Mouse (Mus musculus) CH12.LX (cell line): ENCODE results near the gene Acap3. TPM values are rescaled to one million over a fixed set of nuclear protein-coding genes. Genes with fewer than 3 reads are reported as not detected.

Experiments
- DNase-seq: peaks from one replicate; pipeline ENCODE4 v3.0.0-alpha.2; 2013; ENCODE audit errors: extremely low read depth
- H3K27ac ChIP-seq: 2 replicates; pipeline ENCODE4 v1.5.1; 2012; ENCODE audit warnings: low read depth, mild to moderate bottlenecking, control low read depth, moderate library complexity; ENCODE audit not compliant: insufficient read depth
- H3K27me3 ChIP-seq: replicated peaks from 2 replicates; pipeline ENCODE3; 2012; ENCODE audit warnings: inconsistent platforms
- H3K36me3 ChIP-seq, 2 experiments: replicated peaks in 1 of 2; 2 replicates each; pipeline versions ENCODE3 to v1.6.1; 2012; ENCODE audit warnings: inconsistent platforms in 1 of 2, low read length in 1 of 2, mild to moderate bottlenecking in 1 of 2, mixed read lengths in 1 of 2, moderate library complexity in 1 of 2; ENCODE audit not compliant: control insufficient read depth in 1 of 2, insufficient read depth in 1 of 2
- H3K4me1 ChIP-seq, 2 experiments: 2 replicates each; pipeline ENCODE4 v1.6.1; 2012; ENCODE audit warnings: inconsistent platforms in 1 of 2, moderate library complexity in 1 of 2; ENCODE audit not compliant: insufficient read depth in 2 of 2, control insufficient read depth in 1 of 2
- H3K4me2 ChIP-seq: 2 replicates; pipeline ENCODE4 v1.6.1; 2012; ENCODE audit warnings: low read depth, mild to moderate bottlenecking, control low read depth; ENCODE audit not compliant: poor library complexity, insufficient read depth, severe bottlenecking
- H3K4me3 ChIP-seq, 3 experiments: fragments of 150-350 bp in 1 of 3; sonication (generic) in 1 of 3; replicated peaks in 1 of 3; 2 replicates each; pipeline versions ENCODE3 to v1.5.1; 2011 to 2012; ENCODE audit warnings: low read depth in 2 of 3, low read length in 2 of 3, mild to moderate bottlenecking in 2 of 3, moderate library complexity in 2 of 3, control low read depth in 1 of 3, improper control_type of control experiment in 1 of 3, inconsistent platforms in 1 of 3, mixed read lengths in 1 of 3; ENCODE audit not compliant: poor library complexity in 1 of 3
- H3K79me2 ChIP-seq: replicated peaks from 2 replicates; pipeline ENCODE4 v1.6.1; 2012; ENCODE audit warnings: mild to moderate bottlenecking, moderate library complexity; ENCODE audit not compliant: control insufficient read depth, poor library complexity, insufficient read depth, severe bottlenecking; ENCODE audit errors: extremely low read depth
- H3K9ac ChIP-seq: 2 replicates; pipeline ENCODE4 v1.6.1; 2012; ENCODE audit warnings: low read depth, mild to moderate bottlenecking, control low read depth, moderate library complexity; ENCODE audit not compliant: insufficient read depth
- H3K9me3 ChIP-seq: replicated peaks from 2 replicates; pipeline ENCODE3; 2012; ENCODE audit warnings: low read length, inconsistent platforms, mixed read lengths
- BHLHE40 ChIP-seq: IDR thresholded peaks from 2 replicates; pipeline ENCODE4 v1.6.1; 2011; ENCODE audit warnings: mild to moderate bottlenecking, low read depth, low read length, improper control_type of control experiment
- CHD1 ChIP-seq: IDR thresholded peaks from 2 replicates; pipeline ENCODE4 v1.6.1; 2012; ENCODE audit warnings: low read depth, low read length, improper control_type of control experiment, inconsistent platforms
- CHD2 ChIP-seq: IDR thresholded peaks from 2 replicates; pipeline ENCODE4 v1.6.1; 2011; ENCODE audit warnings: low read length, improper control_type of control experiment
- CTCF ChIP-seq, 2 experiments: IDR thresholded peaks in 1 of 2; conservative IDR thresholded peaks in 1 of 2; 2 replicates each; pipeline ENCODE4 v1.5.1; 2011 to 2012; ENCODE audit warnings: low read depth in 2 of 2, low read length in 2 of 2, improper control_type of control experiment in 1 of 2, inconsistent platforms in 1 of 2, mild to moderate bottlenecking in 1 of 2, moderate library complexity in 1 of 2
- E2F4 ChIP-seq: IDR thresholded peaks from 2 replicates; pipeline ENCODE4 v1.6.1; 2011; ENCODE audit warnings: low read depth, low read length, improper control_type of control experiment; ENCODE audit not compliant: insufficient replicate concordance
- ELF1 ChIP-seq: IDR thresholded peaks from 2 replicates; pipeline ENCODE4 v1.6.1; 2014; ENCODE audit warnings: low read depth, mild to moderate bottlenecking, inconsistent platforms, low read length, improper control_type of control experiment
- EP300 ChIP-seq: IDR thresholded peaks from 2 replicates; pipeline ENCODE4 v1.6.1; 2011; ENCODE audit warnings: low read length, improper control_type of control experiment
- ETS1 ChIP-seq: conservative IDR thresholded peaks from 2 replicates; pipeline ENCODE4 v1.6.1; 2012; ENCODE audit warnings: low read depth, mild to moderate bottlenecking, inconsistent platforms, low read length, improper control_type of control experiment, moderate library complexity
- GABPA ChIP-seq: IDR thresholded peaks from 2 replicates; pipeline ENCODE4 v1.6.1; 2012; ENCODE audit warnings: low read depth, low read length, improper control_type of control experiment, inconsistent platforms; ENCODE audit not compliant: insufficient replicate concordance
- HCFC1 ChIP-seq: IDR thresholded peaks from 2 replicates; pipeline ENCODE4 v1.6.1; 2012; ENCODE audit warnings: low read depth, mild to moderate bottlenecking, inconsistent platforms, low read length, improper control_type of control experiment
- IRF4 ChIP-seq: IDR thresholded peaks from 2 replicates; pipeline ENCODE4 v1.6.1; 2014; ENCODE audit warnings: low read depth, mild to moderate bottlenecking, inconsistent platforms, low read length, improper control_type of control experiment
- JUN ChIP-seq: IDR thresholded peaks from 2 replicates; pipeline ENCODE4 v1.6.1; 2011; ENCODE audit warnings: low read depth, mild to moderate bottlenecking, low read length, improper control_type of control experiment, moderate library complexity; ENCODE audit not compliant: insufficient read depth
- JUND ChIP-seq: conservative IDR thresholded peaks from 2 replicates; pipeline ENCODE4 v1.6.1; 2011; ENCODE audit warnings: low read depth, low read length, improper control_type of control experiment
- KAT2A ChIP-seq: IDR thresholded peaks from 2 replicates; pipeline ENCODE4 v1.6.1; 2012; ENCODE audit warnings: low read length, improper control_type of control experiment, inconsistent platforms; ENCODE audit not compliant: insufficient replicate concordance
- MAFK ChIP-seq: IDR thresholded peaks from 2 replicates; pipeline ENCODE4 v1.6.1; 2011; ENCODE audit warnings: low read length, improper control_type of control experiment; ENCODE audit not compliant: insufficient replicate concordance
- MAX ChIP-seq: IDR thresholded peaks from 2 replicates; pipeline ENCODE4 v1.6.1; 2011; ENCODE audit warnings: low read length, improper control_type of control experiment
- MAZ ChIP-seq: IDR thresholded peaks from 2 replicates; pipeline ENCODE4 v1.6.1; 2012; ENCODE audit warnings: low read depth, mild to moderate bottlenecking, inconsistent platforms, low read length, improper control_type of control experiment, moderate library complexity
- MEF2A ChIP-seq: IDR thresholded peaks from 2 replicates; pipeline ENCODE4 v1.6.1; 2014; ENCODE audit warnings: low read depth, mild to moderate bottlenecking, inconsistent platforms, low read length, improper control_type of control experiment, borderline replicate concordance
- MXI1 ChIP-seq: IDR thresholded peaks from 2 replicates; pipeline ENCODE4 v1.6.1; 2011; ENCODE audit warnings: mild to moderate bottlenecking, low read depth, low read length, improper control_type of control experiment
- MYC ChIP-seq: IDR thresholded peaks from 2 replicates; pipeline ENCODE4 v1.6.1; 2011; ENCODE audit warnings: low read depth, mild to moderate bottlenecking, improper control_type of control experiment, low read length
- NELFE ChIP-seq: IDR thresholded peaks from 2 replicates; pipeline ENCODE4 v1.6.1; 2011; ENCODE audit warnings: low read depth, low read length, improper control_type of control experiment
- NRF1 ChIP-seq: IDR thresholded peaks from 2 replicates; pipeline ENCODE4 v1.6.1; 2014; ENCODE audit warnings: low read depth, mild to moderate bottlenecking, inconsistent platforms, low read length, improper control_type of control experiment, moderate library complexity
- PAX5 ChIP-seq: IDR thresholded peaks from 2 replicates; pipeline ENCODE4 v1.6.1; 2012; ENCODE audit warnings: low read length, inconsistent platforms, mixed read lengths
- POLR2A ChIP-seq: IDR thresholded peaks from 2 replicates; pipeline ENCODE4 v1.6.1; 2011; ENCODE audit warnings: low read depth, mild to moderate bottlenecking, improper control_type of control experiment, low read length
- POLR2AphosphoS2 ChIP-seq: IDR thresholded peaks from 2 replicates; pipeline ENCODE4 v1.6.1; 2011; ENCODE audit warnings: low read depth, low read length, improper control_type of control experiment
- RAD21 ChIP-seq: IDR thresholded peaks from 2 replicates; pipeline ENCODE4 v1.6.1; 2011; ENCODE audit warnings: low read depth, mild to moderate bottlenecking, low read length, improper control_type of control experiment, moderate library complexity
- RCOR1 ChIP-seq: conservative IDR thresholded peaks from 2 replicates; pipeline ENCODE4 v1.6.1; 2012; ENCODE audit warnings: low read depth, mild to moderate bottlenecking, inconsistent platforms, low read length, improper control_type of control experiment
- SIN3A ChIP-seq: IDR thresholded peaks from 2 replicates; pipeline ENCODE4 v1.6.1; 2012; ENCODE audit warnings: low read length, improper control_type of control experiment, inconsistent platforms
- SMC3 ChIP-seq: IDR thresholded peaks from 2 replicates; pipeline ENCODE4 v1.6.1; 2011; ENCODE audit warnings: low read depth, low read length, improper control_type of control experiment
- TBP ChIP-seq: conservative IDR thresholded peaks from 2 replicates; pipeline ENCODE4 v1.6.1; 2011; ENCODE audit warnings: low read depth, low read length, improper control_type of control experiment
- TCF12 ChIP-seq: IDR thresholded peaks from 2 replicates; pipeline ENCODE4 v1.6.1; 2014; ENCODE audit warnings: low read depth, mild to moderate bottlenecking, inconsistent platforms, low read length, improper control_type of control experiment
- UBTF ChIP-seq: IDR thresholded peaks from 2 replicates; pipeline ENCODE4 v1.6.1; 2012; ENCODE audit warnings: low read depth, mild to moderate bottlenecking, inconsistent platforms, low read length, improper control_type of control experiment, moderate library complexity
- USF1 ChIP-seq: IDR thresholded peaks from 2 replicates; pipeline ENCODE4 v1.6.1; 2014; ENCODE audit warnings: low read depth, mild to moderate bottlenecking, inconsistent platforms, low read length, improper control_type of control experiment
- USF2 ChIP-seq: conservative IDR thresholded peaks from 2 replicates; pipeline ENCODE4 v1.6.1; 2011; ENCODE audit warnings: low read depth, low read length, improper control_type of control experiment
- ZC3H11A ChIP-seq: IDR thresholded peaks from 2 replicates; pipeline ENCODE4 v1.6.1; 2012; ENCODE audit warnings: low read depth, mild to moderate bottlenecking, inconsistent platforms, low read length, improper control_type of control experiment
- ZKSCAN1 ChIP-seq: IDR thresholded peaks from 2 replicates; pipeline ENCODE4 v1.6.1; 2012; ENCODE audit warnings: low read depth, inconsistent platforms, low read length, improper control_type of control experiment, borderline replicate concordance
- ZMIZ1 ChIP-seq: IDR thresholded peaks from 2 replicates; pipeline ENCODE4 v1.6.1; 2012; ENCODE audit warnings: low read depth, mild to moderate bottlenecking, inconsistent platforms, low read length, improper control_type of control experiment
- ZNF384 ChIP-seq: IDR thresholded peaks from 2 replicates; pipeline ENCODE4 v1.6.1; 2012; ENCODE audit warnings: low read depth, low read length, improper control_type of control experiment, inconsistent platforms
- dilution Hi-C: fragments of 300-500 bp; cut with MboI; formaldehyde crosslinking; loops from 2 replicates; pipeline ENCODE4 v1.14.3; 2020; ENCODE audit warnings: low sequenced_read_pairs; ENCODE audit not compliant: extremely low pct_unique_long_range_greater_than_20kb, extremely low pct_ligation_motif_present
- in situ Hi-C: fragments of 300-500 bp; cut with MboI; formaldehyde crosslinking; loops from 3 replicates; pipeline ENCODE4 v1.14.3; 2019; ENCODE audit warnings: low sequenced_read_pairs, low pct_ligation_motif_present, low pct_unique_long_range_greater_than_20kb, mixed read lengths
- polyA plus RNA-seq: library from polyadenylated mRNA; unstranded; fragments of >175 nt; gene quantifications from 2 replicates; pipeline ENCODE4 v1.2.1, GENCODE M21; 2012; ENCODE audit warnings: low read depth; ENCODE audit not compliant: insufficient read length
- total RNA-seq, 2 experiments: library from RNA; depleted of rRNA; stranded (reverse); fragments of 300-350 nt in 1 of 2; fragments of >200 nt in 1 of 2; gene quantifications; 2 replicates each; pipeline ENCODE4 v1.2.3; 2012 to 2014

Gene Acap3
- 10.7 and 13.1 TPM in 2 replicates for total RNA-seq (2012; rRNA removed)
- 4.2 and 4.3 TPM in 2 replicates for total RNA-seq (2014; rRNA removed)
- 10.5 and 13.4 TPM in 2 replicates for polyA plus RNA-seq

GRCm38 (mm10) chr4:155891551-155892001 lies at the start of gene Acap3, which contains the start of gene Pusl1:
TSS of gene Acap3 (plus strand) at chr4:155891822.
TSS of gene Pusl1 (minus strand) at chr4:155891781.
- peak; percentile 95 for DNase-seq
- Histone ChIP-seq H3K79me2 (peaks cover 13% of the 10 kb centered on the region; the same call in 1 of the 2 replicates), H3K9ac (peak within 1 kb of the TSS; percentile 81), H3K4me3 (peak within 1 kb of the TSS; percentile 71 to 98 (median 78)), H3K4me2 (peak within 1 kb of the TSS; percentile 76)
- dilution Hi-C loops = no loop called here
- TF ChIP-seq ZNF384 = no peak
- TF ChIP-seq ETS1 = no peak
- TF ChIP-seq ELF1 = peak; percentile 55; the same call in 1 of the 2 replicates
- TF ChIP-seq BHLHE40 = peak; percentile 85
- no peak for TF ChIP-seq PAX5
- TF ChIP-seq CHD2 = no peak
- no peak for TF ChIP-seq JUND
- no peak for TF ChIP-seq RAD21
- TF ChIP-seq GABPA = no peak
- TF ChIP-seq NELFE = peak; percentile 68
- no peak for TF ChIP-seq POLR2AphosphoS2
- peak; percentile 97 for TF ChIP-seq MAX
- peak; percentile 95 for TF ChIP-seq SIN3A
- peak; percentile 72 for TF ChIP-seq HCFC1
- no peak for TF ChIP-seq ZC3H11A
- TF ChIP-seq MXI1 = peak; percentile 100
- TF ChIP-seq MAZ = peak; percentile 49
- no peak for TF ChIP-seq JUN
- no peak for TF ChIP-seq CHD1
- no peak for TF ChIP-seq MAFK
- TF ChIP-seq MYC = peak; percentile 96
- peak; percentile 78 for TF ChIP-seq POLR2A
- no peak for TF ChIP-seq E2F4
- peak; percentile 73 for TF ChIP-seq ZMIZ1
- TF ChIP-seq KAT2A = no peak
- peak; percentile 46; the same call in 1 of the 2 replicates for TF ChIP-seq MEF2A
- 0 out of 2 replicates have a peak, but pooled peaks have one; percentile 28 for TF ChIP-seq IRF4
- no peak for TF ChIP-seq UBTF
- no peak; the same call in 1 of the 2 replicates for TF ChIP-seq USF2
- TF ChIP-seq ZKSCAN1 = no peak
- no peak for TF ChIP-seq TCF12
- peak; percentile 91 for TF ChIP-seq NRF1
- TF ChIP-seq CTCF (conservative IDR thresholded peaks at IDR 0.05 in 1 of 2, IDR thresholded peaks at IDR 0.05 in 1 of 2; ENCODE audit: low read depth in 2 of 2, low read length in 2 of 2) = no peak; a peak in 1 of 4 replicates
- no peak for TF ChIP-seq RCOR1
- TF ChIP-seq EP300 = no peak
- peak; percentile 62 for TF ChIP-seq USF1
- no peak for TF ChIP-seq TBP
- TF ChIP-seq SMC3 = no peak
- TF ChIP-seq, all 38 proteins: peak for 15
- Histone ChIP-seq H3K4me1 (peaks cover 28 to 55% of the 10 kb centered on the region in 2 experiments), H3K36me3 (peaks cover 29 to 50% of the 10 kb centered on the region in 2 experiments), H3K9me3 (no peaks in the 10 kb centered on the region), H3K27ac (peak within 1 kb of the TSS; percentile 91), H3K27me3 (no peaks in the 10 kb centered on the region)
- in situ Hi-C loops = loop anchor here (5.0 kb wide), 1 partner anchor 51 kb away; the partner anchor contains the start of gene Ube2j2
